Mouse (Mus musculus): ENCODE data around the gene Zg16. TPM values are rescaled to one million over a fixed set of nuclear protein-coding genes. Genes with fewer than 3 reads are reported as not detected.
"Not testable (repeated sequence)": the region's sequence is repeated elsewhere in the genome, so short reads cannot be mapped to it uniquely, and the experiment has no call there.

The Zg16 gene
- total RNA-seq, 2 experiments from 2014 or later = not detected

- intact Hi-C loops (cut with DNase I) = loop anchor here (2.0 kb wide), 3 partner anchors 119 to 283 kb away; no protein-coding TSS in a partner anchor
- no peak for DNase-seq
Measured at GRCm38 (mm10) chr7:127105551-127105950, 18.4 kb upstream of the Zg16 start.

GRCm38 (mm10) chr7:127104560-127105332, 17.6 kb upstream of the Zg16 start:
- intact Hi-C loops (cut with DNase I) = loop anchor here (2.0 to 5.0 kb wide), 4 partner anchors 77 to 282 kb away; partner anchors contain the start of gene Maz
- DNase-seq = peak; percentile 89 to 90

DNA sequence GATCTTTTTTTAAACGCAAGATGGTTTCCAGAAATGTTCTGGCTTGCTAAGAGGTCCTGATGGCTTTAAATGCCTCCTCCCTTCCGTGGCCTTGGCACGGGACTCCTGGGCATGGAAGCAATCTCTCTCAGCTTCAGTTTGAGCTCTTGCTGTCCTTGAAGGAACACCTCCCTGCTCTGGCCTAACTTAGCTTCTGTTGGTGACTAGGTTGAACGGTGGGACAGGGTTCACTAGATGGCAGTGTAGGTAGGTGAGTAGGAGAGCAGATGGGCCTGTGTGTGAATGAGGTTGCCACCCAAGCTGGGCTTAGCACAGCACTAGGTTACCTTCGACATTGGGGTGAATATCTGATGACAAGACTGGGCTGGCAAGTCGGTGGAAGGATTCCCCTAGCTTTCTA, 16.8 kb upstream of the Zg16 start:
- intact Hi-C loops (cut with DNase I) = loop anchor here (2.0 to 5.0 kb wide), 4 partner anchors 77 to 281 kb away; partner anchors contain the start of gene Maz
- DNase-seq = no peak

DNA sequence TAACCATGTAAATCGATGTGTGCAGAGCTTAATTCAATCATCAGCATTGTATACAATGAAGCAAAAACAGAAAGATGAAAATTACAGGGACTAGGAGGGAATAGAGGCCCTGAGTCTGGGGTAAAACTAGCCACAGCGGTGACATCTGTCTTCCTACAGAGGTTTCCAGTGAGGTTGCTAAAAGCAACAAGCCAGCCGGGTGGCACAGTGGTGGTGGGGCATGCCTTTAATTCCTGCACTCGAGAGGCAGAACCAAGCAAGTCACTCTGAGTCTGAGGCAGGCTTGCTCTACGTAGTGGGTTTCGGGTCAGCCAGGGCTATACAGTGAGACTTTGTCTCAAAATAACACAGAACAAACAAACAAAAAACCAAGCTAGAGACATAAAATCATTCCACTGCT, 15.0 kb upstream of the Zg16 start:
- no peak for DNase-seq
- intact Hi-C loops (cut with DNase I) = loop anchor here (5.0 kb wide), 1 partner anchor 75 kb away; the partner anchor contains the start of gene Maz

- intact Hi-C loops (cut with DNase I) = loop anchor here (5.0 kb wide), 1 partner anchor 74 kb away; the partner anchor contains the start of gene Maz
Measured at GRCm38 (mm10) chr7:127101451-127102016, 14.4 kb upstream of the Zg16 start.

DNA sequence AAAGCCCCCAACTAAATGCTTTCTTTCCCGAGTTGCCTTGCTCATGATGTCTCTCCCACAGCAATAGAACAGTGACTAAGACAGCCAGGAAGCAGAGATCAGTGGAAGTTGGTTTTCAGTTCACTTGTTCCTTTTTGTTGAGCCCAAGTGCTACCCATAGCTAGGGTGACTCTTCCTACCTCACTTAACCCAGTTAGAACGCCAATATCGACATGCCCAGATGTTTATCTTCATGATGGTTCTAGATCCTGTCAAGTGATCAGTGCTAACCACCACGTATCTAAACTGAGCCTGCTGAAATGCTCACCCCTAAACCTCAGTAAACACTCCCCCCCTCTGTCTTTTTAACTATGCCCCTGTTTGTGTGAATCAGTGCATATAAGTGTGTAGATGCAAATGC, 12.4 kb upstream of the Zg16 start:
- intact Hi-C loops (cut with DNase I) = no loop called here
- no peak for DNase-seq

More at GRCm38 (mm10) chr7:127101451-127102016, 14.4 kb upstream of the Zg16 start:
- no peak for DNase-seq

DNA sequence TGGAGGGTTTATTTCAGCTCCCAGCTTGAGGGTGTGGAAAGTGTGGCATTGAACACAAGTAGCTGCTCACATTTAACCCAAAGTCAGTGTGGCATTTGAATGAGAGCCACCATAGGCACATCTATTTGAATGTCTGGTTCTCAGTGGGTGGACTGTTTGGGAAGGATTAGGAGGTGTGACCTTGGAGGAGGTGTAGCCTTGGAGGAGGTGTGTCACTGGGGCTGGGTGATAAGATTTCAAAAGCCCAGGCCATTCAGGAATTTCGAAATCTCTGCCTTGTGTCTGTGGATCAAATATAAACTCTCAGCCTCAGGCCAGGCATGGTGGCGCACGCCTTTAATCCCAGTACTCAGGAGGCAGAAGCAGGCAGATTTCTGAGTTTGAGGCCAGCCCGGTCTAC, 11.8 kb upstream of the Zg16 start:
- DNase-seq = no peak
- intact Hi-C loops (cut with DNase I) = no loop called here

DNA sequence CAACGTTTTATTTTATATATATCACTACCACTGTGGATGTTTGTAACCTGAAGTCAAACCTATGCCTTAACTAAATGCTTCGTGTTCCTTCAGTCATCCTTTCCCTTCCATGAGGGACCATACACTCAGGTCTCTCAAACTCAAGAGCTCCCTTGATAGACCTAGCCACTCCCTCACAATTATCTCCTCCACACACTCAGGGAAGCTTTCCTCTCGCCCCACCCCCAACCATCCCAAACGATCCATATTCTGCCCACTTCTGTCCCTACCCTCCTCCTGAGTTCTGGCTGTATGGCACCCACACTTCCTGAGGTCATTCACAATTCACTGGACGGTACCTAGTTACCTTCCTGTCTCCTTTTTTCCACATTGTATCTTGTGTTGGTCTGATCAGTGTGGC, 11.4 kb upstream of the Zg16 start:
- intact Hi-C loops (cut with DNase I) = no loop called here
- DNase-seq = no peak

DNA sequence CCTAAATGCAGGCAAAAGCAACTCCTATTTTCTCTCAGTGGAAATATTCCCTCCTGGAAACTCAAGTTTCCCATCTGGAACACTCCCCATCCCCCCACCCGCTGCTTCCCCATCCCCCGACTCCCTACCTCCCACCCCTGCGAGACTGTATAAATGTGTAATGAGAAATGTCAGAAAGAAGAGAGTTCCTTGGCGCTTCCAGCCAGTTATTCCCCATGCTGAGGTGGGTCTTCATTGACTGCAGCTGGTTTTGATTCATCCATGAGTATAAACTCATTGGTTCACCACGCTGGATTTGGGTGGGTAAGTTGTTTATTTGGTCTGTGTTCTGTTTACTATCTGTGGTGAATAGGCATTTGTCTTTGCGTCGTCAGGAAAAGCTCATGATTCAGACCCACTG, 9.3 kb upstream of the Zg16 start:
- intact Hi-C loops (cut with DNase I) = no loop called here
- no peak for DNase-seq

- intact Hi-C loops (cut with DNase I) = no loop called here
- no peak for DNase-seq
Measured at GRCm38 (mm10) chr7:127093914-127094313, 6.8 kb upstream of the Zg16 start.

DNA sequence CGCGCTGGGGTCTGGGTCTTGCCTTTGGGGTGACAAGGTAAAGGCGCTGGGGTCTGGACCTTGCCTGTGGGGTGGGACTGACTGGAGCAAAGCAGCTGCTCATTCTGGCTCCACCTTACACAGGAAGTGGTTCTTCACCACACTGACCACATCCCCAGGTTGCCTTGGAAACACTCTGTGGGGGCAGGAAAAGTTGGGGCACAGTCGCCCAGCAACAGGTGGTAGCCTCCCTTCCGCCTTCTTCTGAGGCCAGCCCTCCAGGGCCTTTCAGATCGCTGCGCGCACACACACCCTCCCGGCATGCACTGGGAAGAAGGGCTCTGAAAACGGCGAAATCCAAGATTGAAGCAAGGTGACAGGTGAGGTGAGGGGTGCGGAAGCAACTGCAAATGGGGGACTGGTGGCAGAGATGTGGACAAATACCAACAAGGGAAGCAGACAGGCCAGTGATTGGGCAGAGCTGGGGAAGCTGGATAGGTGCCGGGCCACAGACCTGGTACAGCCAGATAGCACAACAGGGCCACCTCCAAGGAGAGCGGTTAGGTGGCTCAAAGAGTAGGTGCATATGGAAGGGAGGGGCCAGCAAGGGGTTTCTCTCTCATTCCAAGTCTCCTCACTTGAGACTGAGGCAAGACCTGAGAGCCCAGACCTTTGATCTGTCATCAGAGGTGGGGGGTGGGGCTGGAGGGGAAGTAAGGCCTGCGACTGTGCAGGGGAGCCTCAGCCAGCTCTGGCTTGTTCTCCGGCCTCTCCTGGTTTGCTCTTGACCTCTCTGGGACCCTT, 4.2 kb upstream of the Zg16 start, which contains the start of gene AI467606:
Gene AI467606, plus strand, starts transcription at position 246 of the 783 bp plus-strand sequence.
- intact Hi-C loops (cut with DNase I) = no loop called here
- peak; percentile 70 to 72 for DNase-seq

DNA sequence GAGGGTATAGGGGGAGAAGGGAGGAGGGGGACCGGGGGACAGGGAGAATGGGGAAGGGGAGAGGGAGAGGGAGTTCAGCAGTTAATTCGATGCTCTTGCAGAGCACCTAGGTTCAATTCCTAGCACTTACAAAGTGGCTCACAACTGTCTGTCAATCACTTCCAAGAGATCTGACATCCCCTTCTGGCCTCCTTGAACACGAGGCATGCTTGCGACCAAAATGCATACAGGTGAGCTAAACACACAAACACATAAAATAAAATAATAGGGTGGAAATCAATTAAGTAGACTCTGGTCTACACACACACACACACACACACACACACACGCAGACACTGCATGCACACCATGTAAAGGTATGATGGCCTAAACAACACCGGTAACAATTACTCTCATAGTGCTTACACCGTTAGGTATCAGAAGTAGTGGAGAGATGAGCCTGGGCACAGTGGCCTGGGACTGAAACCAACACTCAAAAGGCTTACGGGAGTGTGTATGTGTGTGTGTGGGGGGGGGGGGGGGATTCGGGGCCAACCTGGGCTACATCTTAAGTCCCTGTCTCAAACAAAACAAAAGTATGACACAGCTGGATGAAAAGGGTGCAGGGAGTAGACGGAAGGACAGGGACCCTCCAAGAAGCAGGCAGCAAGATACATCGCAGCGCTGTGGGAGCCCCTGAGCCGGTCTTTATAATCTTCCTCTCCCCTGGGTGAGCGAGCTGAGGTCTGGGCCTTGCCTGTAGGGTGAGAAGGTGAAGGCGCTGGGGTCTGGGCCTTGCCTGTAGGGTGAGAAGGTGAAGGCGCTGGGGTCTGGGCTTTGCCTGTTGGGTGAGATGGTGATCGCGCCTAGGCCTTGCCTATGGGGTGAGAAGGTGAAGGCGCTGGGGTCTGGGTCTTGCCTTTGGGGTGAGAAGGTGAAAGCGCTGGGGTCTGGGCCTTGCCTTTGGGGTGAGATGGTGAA, 3.3 kb upstream of the Zg16 start:
- intact Hi-C loops (cut with DNase I) = no loop called here
- DNase-seq = no peak

GRCm38 (mm10) chr7:127088901-127089845, 2.0 kb upstream of the Zg16 start:
- intact Hi-C loops (cut with DNase I) = no loop called here
- DNase-seq = peak in 1 of 2 experiments; percentile 31

GRCm38 (mm10) chr7:127088083-127088482, 955 bp upstream of the Zg16 start:
- DNase-seq = no peak
- intact Hi-C loops (cut with DNase I) = no loop called here

GRCm38 (mm10) chr7:127085751-127086150, 1.4 kb downstream of the Zg16 start:
- DNase-seq; intact Hi-C loops (cut with DNase I): not testable (repeated sequence)

GRCm38 (mm10) chr7:127084794-127085193, 2.3 kb downstream of the Zg16 start:
- intact Hi-C loops (cut with DNase I) = no loop called here
- DNase-seq = no peak

GRCm38 (mm10) chr7:127083689-127084088, 3.4 kb downstream of the Zg16 start:
- intact Hi-C loops (cut with DNase I) = no loop called here

DNA sequence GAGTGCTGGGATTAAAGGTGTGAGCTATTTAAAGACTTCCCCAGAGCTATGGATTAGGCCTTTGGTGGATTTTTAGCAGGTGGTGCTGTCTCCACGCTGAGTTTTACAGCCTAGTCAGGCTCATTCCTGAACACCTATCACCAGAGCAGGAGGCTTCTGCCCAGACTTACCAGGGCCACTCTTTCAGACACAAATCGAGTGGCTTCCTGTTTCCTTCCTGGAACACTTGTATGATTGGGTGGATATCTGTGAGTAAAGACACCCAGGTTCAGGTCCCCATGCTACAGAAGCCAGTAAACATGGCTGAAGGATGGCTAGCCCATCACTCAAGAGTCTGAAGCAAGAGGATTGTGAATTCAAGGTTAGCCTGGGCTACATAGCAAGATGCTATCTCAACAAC, 4.1 kb downstream of the Zg16 start:
- intact Hi-C loops (cut with DNase I) = no loop called here
- no peak for DNase-seq

More at GRCm38 (mm10) chr7:127083689-127084088, 3.4 kb downstream of the Zg16 start:
- DNase-seq = no peak

DNA sequence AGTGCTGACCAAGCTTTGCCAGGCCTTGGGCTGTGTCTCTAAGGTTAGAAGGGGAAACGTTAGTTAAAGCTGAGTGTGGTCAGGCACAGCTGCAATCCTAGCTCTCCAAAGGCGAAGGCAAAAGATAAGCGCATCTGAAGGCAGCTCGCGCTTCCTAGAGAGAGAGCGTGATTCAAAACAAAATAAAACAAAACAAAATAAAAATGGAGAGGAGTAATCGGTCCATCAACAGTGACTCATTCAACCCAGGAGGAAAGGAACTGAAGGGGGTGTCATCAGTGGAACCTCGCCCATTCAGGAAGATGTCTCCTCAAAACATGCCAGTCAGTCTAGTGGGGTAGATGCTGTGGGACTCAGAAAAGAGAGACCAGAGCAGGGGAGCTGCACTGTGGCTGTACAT, 4.9 kb downstream of the Zg16 start:
- DNase-seq = no peak
- intact Hi-C loops (cut with DNase I) = no loop called here

Measured in heart, postnatal 10 days (tissue).